Comparison of ENCODE assay signal across 19 mouse cellular contexts in the genomic region with DNA sequence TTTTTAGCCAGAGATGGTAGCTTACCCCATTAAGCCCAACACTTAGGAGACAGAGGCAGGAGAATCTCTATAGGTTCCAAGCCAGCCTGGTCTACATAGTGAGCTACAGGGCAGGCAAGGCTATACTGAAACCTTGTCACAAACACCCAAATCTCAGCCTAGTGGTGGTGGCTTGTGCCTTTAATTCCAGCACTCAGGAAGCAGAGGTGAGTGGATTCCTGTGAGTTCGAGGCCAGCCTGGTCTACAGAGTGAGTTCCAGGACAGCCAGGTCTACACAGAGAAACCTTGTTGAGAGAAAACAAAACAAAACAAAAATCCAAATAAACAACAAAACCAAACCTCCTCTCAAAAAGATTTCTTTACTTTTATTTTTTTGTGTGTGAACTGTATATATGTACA. TPM values are rescaled to one million over a fixed set of nuclear protein-coding genes. Genes with fewer than 3 reads are reported as not detected.
DNase-seq lines count a peak whose midpoint lies in the region; ATAC-seq lines count a peak whose summit lies in the region.
"Had no signal": no experiment of that assay in that cellular context is flagged by ENCODE, and none has a peak within 500 bp of the region (broad histone marks: within the 10 kb centered on the region; RNA-seq: fewer than 3 reads in every experiment).

No protein-coding gene starts in this region.

- H3K4me3 ChIP-seq in midbrain, embryonic 11.5 days (ENCODE audit: low read depth, low read length): no peak overlapping the region
- H3K4me3 ChIP-seq in midbrain, embryonic 10.5 days: no peak overlapping the region

- no peak overlapping the region for H3K4me2 ChIP-seq in midbrain, embryonic 11.5 days

- no peaks in the 10 kb centered on the region for H3K9me3 ChIP-seq in midbrain, embryonic 11.5 days (ENCODE audit: control insufficient read depth, low read length)
- H3K9me3 ChIP-seq in midbrain, embryonic 10.5 days (replicated peaks): no peaks in the 10 kb centered on the region

- ATAC-seq in midbrain, embryonic 11.5 days (ENCODE audit: low FRiP score): no peak
- ATAC-seq: activated CD4-positive, CD25-positive, alpha-beta regulatory T cell, adult 4 months; CD4-positive, CD25-positive, alpha-beta regulatory T cell, adult 4 months; Patski had no signal

- no peak overlapping the region for H3K27ac ChIP-seq in midbrain, embryonic 11.5 days (ENCODE audit: low read depth, low read length)
- H3K27ac ChIP-seq in midbrain, embryonic 10.5 days (replicated peaks): no peak overlapping the region

- DNase-seq in heart, adult 11 months: peak; percentile 69
- no peak for DNase-seq in heart, postnatal 4 days
- peak; percentile 56 for DNase-seq in midbrain, embryonic 11.5 days (ENCODE audit: low spot score, missing footprints)
- DNase-seq in midbrain, embryonic 10.5 days (ENCODE audit: low spot score): no peak
- DNase-seq: adrenal gland, adult 2 months; adrenal gland, adult 8-10 months; adrenal gland, postnatal 10 days; adrenal gland, postnatal 14 days; adrenal gland, postnatal 25 days; adrenal gland, postnatal 36 days; B cell, adult 2 months; cerebellum, adult 11 months; cerebellum, adult 11-12 months; cerebellum, adult 18-20 months had no signal

- 96% methylated on average over 1 of the region's 1 CpGs for WGBS in midbrain, embryonic 11.5 days
- WGBS in midbrain, embryonic 10.5 days: 94% methylated on average over 1 of the region's 1 CpGs

- no peaks in the 10 kb centered on the region for H3K36me3 ChIP-seq in midbrain, embryonic 11.5 days (ENCODE audit: control insufficient read depth, insufficient read depth, low read length)
- H3K36me3 ChIP-seq in midbrain, embryonic 10.5 days: peaks cover 24% of the 10 kb centered on the region; the same call in 1 of the 2 replicates
- H3K36me3 ChIP-seq: G1E had no signal

- no peak overlapping the region for H3K9ac ChIP-seq in midbrain, embryonic 11.5 days (ENCODE audit: low read length)

- peaks cover 4% of the 10 kb centered on the region; the same call in 1 of the 2 replicates for H3K4me1 ChIP-seq in midbrain, embryonic 11.5 days (ENCODE audit: control insufficient read depth, insufficient read depth, low read length)
- H3K4me1 ChIP-seq in midbrain, embryonic 10.5 days: peaks cover 29% of the 10 kb centered on the region

- no peaks in the 10 kb centered on the region; the same call in 1 of the 2 replicates for H3K27me3 ChIP-seq in midbrain, embryonic 11.5 days (ENCODE audit: control insufficient read depth, insufficient read depth, low read length)
- peaks cover 15% of the 10 kb centered on the region for H3K27me3 ChIP-seq in midbrain, embryonic 10.5 days (ENCODE audit: low read depth, poor library complexity, severe bottlenecking)

RNA-seq across cellular contexts. Expression of gene Ppm1e, which starts 4.0 kb away (rescaled TPM):
- 10 to 100 TPM; 18.1 to 18.7 TPM for total RNA-seq in heart, postnatal 4 days (2021)
- 12.4 and 16.5 TPM in 2 replicates for polyA plus RNA-seq in midbrain, embryonic 11.5 days (2014; fragmentation: Nextera tagmentation; extraction: Ambion mirVana)
- polyA plus RNA-seq in midbrain, embryonic 10.5 days (2016; fragmentation: Nextera tagmentation; extraction: Ambion mirVana): 5.8 and 8.5 TPM in 2 replicates
- polyA plus RNA-seq: G1E had no signal

RNA-seq across cellular contexts. Expression of gene Rad51c, which starts 49.9 kb away (rescaled TPM):
- 10 to 100 TPM; 10.5 to 11.1 TPM for total RNA-seq in heart, postnatal 4 days (2021)
- 13.6 and 15.7 TPM in 2 replicates for polyA plus RNA-seq in midbrain, embryonic 11.5 days (2014; fragmentation: Nextera tagmentation; extraction: Ambion mirVana)
- 13.1 and 15.1 TPM in 2 replicates for polyA plus RNA-seq in midbrain, embryonic 10.5 days (2016; fragmentation: Nextera tagmentation; extraction: Ambion mirVana)

RNA-seq across cellular contexts. Expression of gene Tex14, which starts 50.0 kb away (rescaled TPM):
- total RNA-seq in heart, postnatal 4 days (2021): not detected
- 0.21 and 0.30 TPM in 2 replicates for polyA plus RNA-seq in midbrain, embryonic 11.5 days (2014; fragmentation: Nextera tagmentation; extraction: Ambion mirVana)
- polyA plus RNA-seq in midbrain, embryonic 10.5 days (2016; fragmentation: Nextera tagmentation; extraction: Ambion mirVana): 0.37 TPM in 1 of 2 replicates, not detected in the other
- polyA plus RNA-seq: C2C12, G1E had no signal

Comparison
In these comparisons a context has a peak if more than half of its experiments do, and no peak if none do; other contexts are left out.
1. DNase-seq: peak in heart, adult 11 months (single experiment) and midbrain, embryonic 11.5 days (single experiment); none in heart, postnatal 4 days (single experiment) and midbrain, embryonic 10.5 days (single experiment).